Mouse (Mus musculus): Measurements from ENCODE around the gene Rpgrip1l.

DNA sequence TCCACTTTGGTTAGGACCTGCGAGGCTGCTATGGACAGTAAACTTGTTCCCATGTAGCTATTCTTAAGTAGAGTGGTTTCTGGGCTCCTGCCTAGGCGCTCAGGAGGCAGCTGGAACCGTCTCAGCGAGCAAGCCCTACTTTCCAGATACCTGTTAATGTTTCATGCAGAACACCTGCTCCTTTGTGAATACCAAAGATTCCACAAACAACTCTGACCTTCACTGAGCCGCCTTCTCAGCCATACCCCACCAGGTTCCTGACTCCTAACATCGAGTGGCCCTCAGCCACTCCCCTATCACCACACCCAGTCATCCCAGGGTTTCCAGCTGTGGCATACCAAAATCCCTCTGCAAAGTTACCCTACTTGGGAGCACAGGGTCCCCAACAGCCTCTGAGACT, 142.9 kb downstream of the Rpgrip1l start:
- TF ChIP-seq CTCF (IDR thresholded peaks at IDR 0.05; ENCODE audit: low read depth, low read length), result no peak
- no peak for TF ChIP-seq GATA1 (IDR thresholded peaks at IDR 0.05; ENCODE audit: borderline replicate concordance, low read length)
- no peak for TF ChIP-seq TAL1 (conservative IDR thresholded peaks at IDR 0.05; ENCODE audit: low read depth, low read length)
- no peak for TF ChIP-seq GATA2 (IDR thresholded peaks at IDR 0.05; ENCODE audit: borderline replicate concordance, low read depth, low read length)

Data from G1E (cell line).